Mouse (Mus musculus): ENCODE measurements around the gene Filip1.

Filip1 gene

GRCm38 (mm10) chr9:79950038-79950437, 62.6 kb downstream of the Filip1 start:
- in situ Hi-C loops (cut with MboI, MseI): no loop called here

- in situ Hi-C loops (cut with MboI, MseI): no loop called here
Observed at GRCm38 (mm10) chr9:79948376-79948775, 64.3 kb downstream of the Filip1 start.

GRCm38 (mm10) chr9:79947973-79948372, 64.7 kb downstream of the Filip1 start:
- in situ Hi-C loops (cut with MboI, MseI): no loop called here

GRCm38 (mm10) chr9:79947414-79947813, 65.2 kb downstream of the Filip1 start:
- in situ Hi-C loops (cut with MboI, MseI): no loop called here

- in situ Hi-C loops (cut with MboI, MseI): no loop called here
Observed at GRCm38 (mm10) chr9:79944872-79945271, 67.8 kb downstream of the Filip1 start.

- in situ Hi-C loops (cut with MboI, MseI): no loop called here
Observed at GRCm38 (mm10) chr9:79943986-79944385, 68.7 kb downstream of the Filip1 start.

- in situ Hi-C loops (cut with MboI, MseI): loop anchor here in 1 of 2 experiments (5.0 kb wide), 1 partner anchor 49 kb away; no protein-coding TSS in a partner anchor
Observed at GRCm38 (mm10) chr9:79938416-79939206, 74.0 kb downstream of the Filip1 start.

GRCm38 (mm10) chr9:79937570-79937969, 75.1 kb downstream of the Filip1 start:
- in situ Hi-C loops (cut with MboI, MseI): loop anchor here in 1 of 2 experiments (5.0 kb wide), 1 partner anchor 50 kb away; no protein-coding TSS in a partner anchor

GRCm38 (mm10) chr9:79932578-79932977, 80.1 kb downstream of the Filip1 start:
- in situ Hi-C loops (cut with MboI, MseI): loop anchor here in 1 of 2 experiments (5.0 kb wide), 1 partner anchor 50 kb away; no protein-coding TSS in a partner anchor

GRCm38 (mm10) chr9:79928092-79928491, 84.6 kb downstream of the Filip1 start:
- in situ Hi-C loops (cut with MboI, MseI): no loop called here

- in situ Hi-C loops (cut with MboI, MseI): no loop called here
Observed at GRCm38 (mm10) chr9:79927156-79927870, 85.3 kb downstream of the Filip1 start.

GRCm38 (mm10) chr9:79926464-79927155, 86.0 kb downstream of the Filip1 start:
- in situ Hi-C loops (cut with MboI, MseI): no loop called here

- in situ Hi-C loops (cut with MboI, MseI): no loop called here
Observed at GRCm38 (mm10) chr9:79925950-79926349, 86.7 kb downstream of the Filip1 start.

- in situ Hi-C loops (cut with MboI, MseI): no loop called here
Observed at GRCm38 (mm10) chr9:79923262-79923661, 89.4 kb downstream of the Filip1 start.

- in situ Hi-C loops (cut with MboI, MseI): no loop called here
Observed at GRCm38 (mm10) chr9:79922493-79922760, 90.2 kb downstream of the Filip1 start.

GRCm38 (mm10) chr9:79921701-79922492, 90.8 kb downstream of the Filip1 start:
- in situ Hi-C loops (cut with MboI, MseI): no loop called here

- in situ Hi-C loops (cut with MboI, MseI): no loop called here
Observed at GRCm38 (mm10) chr9:79920540-79920933, 92.1 kb downstream of the Filip1 start.

GRCm38 (mm10) chr9:79919750-79920539, 92.7 kb downstream of the Filip1 start:
- in situ Hi-C loops (cut with MboI, MseI): no loop called here

- in situ Hi-C loops (cut with MboI, MseI): no loop called here
Observed at GRCm38 (mm10) chr9:79919303-79919721, 93.3 kb downstream of the Filip1 start.

- in situ Hi-C loops (cut with MboI, MseI): no loop called here
Observed at GRCm38 (mm10) chr9:79918325-79919117, 94.1 kb downstream of the Filip1 start.
